Mouse (Mus musculus) liver, postnatal 0 days (tissue): ENCODE results near the gene Dnajc30.

Experiments
- CTCF ChIP-seq: sonication (generic); IDR thresholded peaks from 2 replicates; pipeline ENCODE4 v1.5.1; 2016; ENCODE audit warnings: antibody characterized with exemption, low read depth
- EP300 ChIP-seq: IDR thresholded peaks from 2 replicates; pipeline ENCODE4 v1.6.1; 2016; ENCODE audit warnings: antibody characterized with exemption, low read depth, mild to moderate bottlenecking

GRCm38 (mm10) chr5:135024665-135025224, 39.3 kb upstream of the Dnajc30 start:
- TF ChIP-seq EP300, result no peak
- no peak for TF ChIP-seq CTCF
